Mouse (Mus musculus): ENCODE data around the gene Zdhhc22.

Gene Zdhhc22

DNA sequence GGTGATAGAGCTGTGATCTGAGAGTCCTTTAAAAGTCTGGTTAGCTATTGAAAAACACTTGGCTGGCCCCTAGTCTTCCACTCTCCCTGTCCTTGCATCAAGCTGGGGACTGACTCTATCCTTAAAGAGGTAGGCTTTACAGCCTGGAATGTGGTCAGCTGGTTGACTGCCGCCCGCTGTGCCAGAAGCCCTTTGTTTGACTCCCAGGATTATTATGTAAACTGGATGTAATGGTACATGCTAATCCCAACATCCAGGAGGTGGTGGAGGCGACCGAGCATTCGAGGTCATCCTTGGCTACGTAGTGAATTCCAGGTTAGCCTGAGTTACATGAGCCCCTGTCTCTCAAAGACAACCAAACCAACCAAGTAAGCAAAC, 57.7 kb downstream of the Zdhhc22 start:
- DNase-seq = peak in 1 of 2 experiments; percentile 55

DNA sequence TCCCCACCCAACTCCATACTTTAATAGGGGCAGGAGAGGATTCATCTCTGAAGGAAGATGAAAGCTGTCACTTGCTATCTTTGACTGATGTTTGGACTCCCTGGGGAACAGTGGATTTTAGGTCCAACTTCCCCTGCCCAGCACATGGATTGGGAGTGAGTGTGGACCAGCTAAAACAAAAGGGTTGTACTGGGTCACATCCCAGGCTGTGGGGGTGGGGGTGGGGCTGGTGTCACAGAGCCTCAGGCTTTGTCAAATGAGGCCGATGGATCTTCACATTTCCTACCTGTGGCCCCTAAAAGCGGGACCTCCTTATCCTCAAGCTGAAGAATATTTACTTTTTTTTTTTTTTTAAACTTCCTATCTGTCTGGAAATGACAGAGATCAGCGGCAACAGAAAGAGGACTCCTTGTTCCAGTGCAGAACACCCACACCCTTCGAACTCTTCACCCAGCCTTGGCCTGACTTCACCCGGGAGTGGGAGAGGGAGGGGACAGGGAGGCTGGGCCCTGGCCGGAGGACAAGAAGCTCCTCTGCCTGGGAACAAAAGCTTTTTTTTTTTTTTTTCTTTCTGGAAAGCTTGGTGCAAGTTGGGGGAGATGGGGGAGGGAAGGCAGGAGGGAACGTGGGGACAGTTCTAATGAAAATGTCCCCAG, 58.2 kb downstream of the Zdhhc22 start:
- DNase-seq = peak; percentile 52 to 72

DNA sequence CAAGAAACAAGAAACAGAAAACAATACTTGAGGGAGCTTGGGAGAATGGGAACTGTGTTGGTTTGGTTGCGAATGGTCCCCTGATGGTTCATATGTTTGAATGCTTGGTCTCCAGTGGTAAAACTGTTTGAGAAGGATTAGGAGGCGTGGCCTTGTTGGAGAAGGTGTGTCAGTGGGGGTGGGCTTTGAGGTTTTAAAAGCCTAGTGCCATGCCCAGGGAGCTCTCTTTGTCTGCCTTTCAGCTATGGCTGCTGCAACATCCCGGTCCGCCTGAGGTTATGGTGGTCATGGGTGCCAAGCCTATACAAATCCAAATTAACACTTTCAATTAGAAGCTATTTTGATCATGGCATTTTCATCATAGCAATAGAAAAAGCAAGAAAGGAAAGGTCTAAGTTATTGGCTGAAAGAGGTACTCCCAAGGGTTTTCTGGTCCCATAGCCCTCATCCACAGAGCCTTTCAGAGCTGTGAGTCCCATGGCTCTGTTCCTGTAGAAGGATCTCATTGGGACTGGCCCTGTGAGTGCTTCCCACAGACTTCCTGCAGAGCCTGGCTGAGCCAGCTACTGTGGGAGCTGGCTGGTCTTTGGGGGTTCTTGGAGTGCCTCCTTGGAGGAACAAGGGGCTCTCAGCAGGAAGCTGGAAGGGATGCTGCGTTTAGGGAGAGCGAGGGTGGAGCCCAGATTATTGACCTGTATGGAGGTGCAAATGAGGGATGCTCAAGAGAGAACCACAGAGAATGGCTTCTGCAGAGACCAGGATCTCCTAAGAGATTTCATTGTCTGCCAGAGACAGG, 59.1 kb downstream of the Zdhhc22 start:
- no peak for DNase-seq
